Mouse (Mus musculus) embryonic facial prominence, embryonic 10.5 days (tissue): Measurements from ENCODE around the gene Engase. TPM values are rescaled to one million over a fixed set of nuclear protein-coding genes. Genes with fewer than 3 reads are reported as not detected.

Source experiments
- DNase-seq: peaks from one replicate; pipeline ENCODE4 v3.0.0-alpha.2; 2017; ENCODE audit warnings: low spot score
- H3K27ac ChIP-seq: fragments of 300-500 bp; sonication (generic); replicated peaks from 2 replicates; pipeline ENCODE4 v1.5.1; 2016; ENCODE audit warnings: mild to moderate bottlenecking
- H3K27me3 ChIP-seq: fragments of 300-500 bp; sonication (generic); replicated peaks from 2 replicates; pipeline ENCODE4 v1.6.1; 2016; ENCODE audit warnings: low read depth, mild to moderate bottlenecking; ENCODE audit not compliant: poor library complexity, severe bottlenecking
- H3K36me3 ChIP-seq: fragments of 300-500 bp; sonication (generic); replicated peaks from 2 replicates; pipeline ENCODE4 v1.6.1; 2016; ENCODE audit warnings: mild to moderate bottlenecking, moderate library complexity
- H3K4me1 ChIP-seq: fragments of 300-500 bp; sonication (generic); 2 replicates; pipeline ENCODE4 v1.6.1; 2016
- H3K4me3 ChIP-seq: fragments of 300-500 bp; sonication (generic); 2 replicates; pipeline ENCODE4 v1.5.1; 2016; ENCODE audit warnings: mild to moderate bottlenecking, moderate library complexity
- H3K9me3 ChIP-seq: fragments of 300-500 bp; sonication (generic); 2 replicates; pipeline ENCODE4 v1.6.1; 2016; ENCODE audit warnings: mild to moderate bottlenecking
- WGBS: fragments of 180-500 bp; shearing (Covaris S2); methylation state at CpG from one replicate; pipeline ENCODE4 v1.1.7; 2016; 5-methylcytosine and 5-hydroxymethylcytosine counted together
- polyA plus RNA-seq: library from polyadenylated mRNA; unstranded; fragments of >200 nt; fragmentation: Nextera tagmentation; extraction: Ambion mirVana; gene quantifications from 2 replicates; pipeline ENCODE4 v1.2.1, GENCODE M21; 2016

The Engase gene
- polyA plus RNA-seq, 1 experiment from 2014 or later, result 8.5 TPM

- Histone ChIP-seq H3K4me1 (peaks cover 63% of the 10 kb centered on the region), H3K27ac (peak overlapping the region; percentile 69), H3K36me3 (no peaks in the 10 kb centered on the region), H3K4me3 (no peak overlapping the region), H3K9me3 (no peaks in the 10 kb centered on the region), H3K27me3 (peaks cover 8% of the 10 kb centered on the region)
- WGBS, result 29% methylated on average over 11 of the region's 11 CpGs
- no peak for DNase-seq
These were observed 37.8 kb upstream of the Engase start for GRCm38 (mm10) chr11:118438665-118439414.

DNA sequence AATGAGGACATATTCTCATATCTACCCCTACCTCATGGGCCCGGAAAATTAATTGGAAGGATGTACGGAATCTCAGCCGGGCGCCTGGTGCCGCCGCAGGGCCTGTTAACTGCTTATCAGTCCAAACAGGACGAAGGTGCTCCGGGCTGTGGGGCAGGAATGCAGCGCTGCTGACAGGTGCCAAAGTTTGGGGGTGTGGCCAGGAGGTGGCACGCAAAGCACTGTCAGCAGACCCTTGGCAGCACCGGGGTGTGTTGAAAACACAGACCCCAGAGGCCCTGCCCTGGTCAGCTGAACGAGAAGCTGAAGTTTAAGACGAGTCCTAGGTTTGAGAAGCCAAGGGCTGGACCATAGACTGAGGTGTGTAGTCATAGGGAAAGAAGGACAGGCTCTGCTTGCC, 33.9 kb upstream of the Engase start:
- H3K36me3 ChIP-seq, result no peaks in the 10 kb centered on the region
- H3K4me3 ChIP-seq, result no peak overlapping the region
- WGBS, result 81% methylated on average over 13 of the region's 13 CpGs
- no peak for DNase-seq
- no peaks in the 10 kb centered on the region for H3K9me3 ChIP-seq
- H3K27ac ChIP-seq, result no peak overlapping the region
- peaks cover 43% of the 10 kb centered on the region for H3K4me1 ChIP-seq
- H3K27me3 ChIP-seq, result peaks cover 7% of the 10 kb centered on the region

DNA sequence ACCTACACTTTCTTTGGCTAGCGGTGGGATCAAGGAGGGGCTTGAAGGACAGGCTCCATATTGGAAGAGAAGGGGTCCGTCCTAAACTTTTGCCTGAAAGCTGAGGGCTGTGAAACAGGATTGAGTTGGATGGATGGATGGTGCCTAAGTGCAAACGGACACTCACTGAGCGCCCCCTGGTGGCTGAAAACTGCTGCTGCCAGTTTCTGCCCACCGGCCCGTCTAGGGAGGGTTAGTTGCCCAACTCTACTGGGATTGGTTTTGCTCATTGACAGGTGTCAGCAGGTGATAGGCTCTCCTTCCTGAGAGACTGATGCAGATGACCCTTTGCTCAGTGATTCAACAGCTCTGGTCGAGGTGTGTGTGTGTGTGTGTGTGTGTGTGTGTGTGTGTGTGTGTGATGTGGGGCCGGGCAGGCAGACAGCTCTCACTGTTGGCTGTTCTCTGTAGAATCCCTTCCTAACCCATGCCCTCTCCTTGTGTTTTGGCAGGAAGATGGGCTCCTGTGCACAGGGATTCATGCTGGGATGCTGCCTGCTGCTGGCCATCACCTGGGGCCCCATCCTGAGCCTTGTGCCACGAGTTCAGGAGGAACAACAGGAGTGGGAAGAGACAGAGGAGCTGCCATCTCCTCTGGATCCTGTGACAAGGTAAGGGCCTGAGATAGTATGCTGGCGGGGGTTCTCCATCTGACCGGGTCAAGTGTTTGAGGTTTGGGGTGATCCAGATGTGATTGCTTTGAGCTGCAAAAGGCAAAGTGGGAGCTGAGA, 33.2 kb upstream of the Engase start:
- 36% methylated on average over 11 of the region's 11 CpGs for WGBS
- H3K4me3 ChIP-seq, result no peak overlapping the region
- peaks cover 41% of the 10 kb centered on the region for H3K4me1 ChIP-seq
- no peaks in the 10 kb centered on the region for H3K36me3 ChIP-seq
- peaks cover 7% of the 10 kb centered on the region; the same call in 1 of the 2 replicates for H3K27me3 ChIP-seq
- no peak overlapping the region for H3K27ac ChIP-seq
- H3K9me3 ChIP-seq, result no peaks in the 10 kb centered on the region
- DNase-seq, result peak; percentile 86

DNA sequence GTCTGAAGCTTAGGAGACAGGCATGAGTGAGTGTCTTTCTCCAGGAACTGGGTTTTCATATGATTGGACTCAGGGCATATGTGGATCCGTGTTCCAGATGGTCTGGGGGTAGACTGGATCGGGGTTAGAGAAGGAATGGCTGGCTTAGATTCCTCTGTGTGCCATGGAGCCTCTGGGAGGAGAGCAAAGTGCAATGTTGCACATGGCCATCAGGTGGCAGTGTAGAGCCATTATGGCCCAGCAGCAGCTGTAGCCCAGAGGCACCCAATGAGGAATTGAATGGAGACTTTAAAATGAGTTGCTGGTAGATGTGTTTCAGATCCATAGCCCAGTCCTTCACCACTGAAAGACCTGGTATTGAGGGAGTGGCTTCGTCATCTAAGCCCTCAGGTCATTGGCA, 30.8 kb upstream of the Engase start:
- no peak overlapping the region for H3K27ac ChIP-seq
- 20% methylated on average over 3 of the region's 3 CpGs for WGBS
- no peaks in the 10 kb centered on the region for H3K9me3 ChIP-seq
- no peaks in the 10 kb centered on the region for H3K36me3 ChIP-seq
- H3K27me3 ChIP-seq, result peaks cover 7% of the 10 kb centered on the region; the same call in 1 of the 2 replicates
- H3K4me3 ChIP-seq, result no peak overlapping the region
- peaks cover 25% of the 10 kb centered on the region for H3K4me1 ChIP-seq
- peak; percentile 83 for DNase-seq

GRCm38 (mm10) chr11:118447346-118447745, 29.3 kb upstream of the Engase start:
- H3K4me1 ChIP-seq, result peaks cover 25% of the 10 kb centered on the region
- WGBS, result 56% methylated on average over 4 of the region's 4 CpGs
- H3K4me3 ChIP-seq, result no peak overlapping the region
- peaks cover 7% of the 10 kb centered on the region; the same call in 1 of the 2 replicates for H3K27me3 ChIP-seq
- peak overlapping the region; percentile 31 for H3K27ac ChIP-seq
- H3K9me3 ChIP-seq, result no peaks in the 10 kb centered on the region
- DNase-seq, result peak; percentile 54
- H3K36me3 ChIP-seq, result no peaks in the 10 kb centered on the region

GRCm38 (mm10) chr11:118448385-118448784, 28.2 kb upstream of the Engase start:
- peaks cover 20% of the 10 kb centered on the region for H3K4me1 ChIP-seq
- 89% methylated on average over 8 of the region's 8 CpGs for WGBS
- peaks cover 7% of the 10 kb centered on the region; the same call in 1 of the 2 replicates for H3K27me3 ChIP-seq
- no peak overlapping the region for H3K4me3 ChIP-seq
- no peak for DNase-seq
- no peaks in the 10 kb centered on the region for H3K36me3 ChIP-seq
- H3K27ac ChIP-seq, result 0 out of 2 replicates have a peak overlapping the region, but pooled peaks have one; percentile 31
- H3K9me3 ChIP-seq, result no peaks in the 10 kb centered on the region

DNA sequence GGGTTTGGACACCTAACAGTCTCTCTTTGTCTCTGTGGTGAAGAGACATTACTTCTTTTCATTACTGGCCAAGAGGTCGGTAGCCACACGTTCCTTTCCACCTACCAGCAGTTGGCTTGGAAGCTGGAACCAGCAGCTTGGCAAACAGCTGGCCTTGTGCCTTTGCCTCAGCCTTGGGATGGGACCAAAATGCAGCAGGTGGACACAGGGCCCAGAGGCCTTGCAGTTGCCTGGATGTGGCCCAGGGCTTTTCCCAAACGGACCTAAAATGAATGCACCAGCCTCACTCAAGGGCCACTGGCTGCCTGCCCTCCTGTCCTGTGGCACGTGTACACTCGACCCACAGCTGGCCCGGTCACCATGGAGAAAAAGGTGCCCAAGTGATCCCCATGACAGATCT, 25.4 kb upstream of the Engase start:
- H3K27ac ChIP-seq, result no peak overlapping the region
- H3K36me3 ChIP-seq, result no peaks in the 10 kb centered on the region
- DNase-seq, result no peak
- H3K9me3 ChIP-seq, result no peaks in the 10 kb centered on the region
- WGBS, result 82% methylated on average over 6 of the region's 6 CpGs
- no peak overlapping the region for H3K4me3 ChIP-seq
- H3K4me1 ChIP-seq, result peaks cover 19% of the 10 kb centered on the region
- H3K27me3 ChIP-seq, result no peaks in the 10 kb centered on the region

- WGBS, result 66% methylated on average over 2 of the region's 2 CpGs
These were observed 23.7 kb upstream of the Engase start for GRCm38 (mm10) chr11:118452955-118453354.

GRCm38 (mm10) chr11:118453886-118454671, 22.6 kb upstream of the Engase start:
- 76% methylated on average over 11 of the region's 11 CpGs for WGBS
- no peaks in the 10 kb centered on the region for H3K9me3 ChIP-seq
- H3K4me3 ChIP-seq, result no peak overlapping the region
- DNase-seq, result no peak
- H3K27ac ChIP-seq, result no peak overlapping the region
- no peaks in the 10 kb centered on the region for H3K36me3 ChIP-seq
- peaks cover 12% of the 10 kb centered on the region for H3K4me1 ChIP-seq
- no peaks in the 10 kb centered on the region; the same call in 1 of the 2 replicates for H3K27me3 ChIP-seq

More at GRCm38 (mm10) chr11:118452955-118453354, 23.7 kb upstream of the Engase start:
- Histone ChIP-seq H3K27me3 (no peaks in the 10 kb centered on the region; the same call in 1 of the 2 replicates), H3K4me3 (no peak overlapping the region), H3K4me1 (peaks cover 10% of the 10 kb centered on the region), H3K36me3 (no peaks in the 10 kb centered on the region), H3K27ac (no peak overlapping the region), H3K9me3 (no peaks in the 10 kb centered on the region)
- no peak for DNase-seq

- no peak overlapping the region for H3K4me3 ChIP-seq
- no peaks in the 10 kb centered on the region for H3K36me3 ChIP-seq
- H3K4me1 ChIP-seq, result peaks cover 16% of the 10 kb centered on the region
- H3K9me3 ChIP-seq, result peaks cover 6% of the 10 kb centered on the region; the same call in 1 of the 2 replicates
- WGBS, result 83% methylated on average over 6 of the region's 6 CpGs
- no peak for DNase-seq
- H3K27ac ChIP-seq, result no peak overlapping the region
- no peaks in the 10 kb centered on the region; the same call in 1 of the 2 replicates for H3K27me3 ChIP-seq
These were observed 20.8 kb upstream of the Engase start for GRCm38 (mm10) chr11:118455788-118456187.

GRCm38 (mm10) chr11:118456937-118457336, 19.7 kb upstream of the Engase start:
- 84% methylated on average over 11 of the region's 11 CpGs for WGBS
- Histone ChIP-seq H3K4me3 (no peak overlapping the region), H3K27me3 (no peaks in the 10 kb centered on the region; the same call in 1 of the 2 replicates), H3K27ac (no peak overlapping the region), H3K36me3 (no peaks in the 10 kb centered on the region), H3K4me1 (peaks cover 17% of the 10 kb centered on the region), H3K9me3 (peaks cover 6% of the 10 kb centered on the region; the same call in 1 of the 2 replicates)
- no peak for DNase-seq

- 52% methylated on average over 8 of the region's 8 CpGs for WGBS
- H3K4me3 ChIP-seq, result no peak overlapping the region
These were observed 17.6 kb upstream of the Engase start for GRCm38 (mm10) chr11:118459051-118459450.

More at GRCm38 (mm10) chr11:118459051-118459450, 17.6 kb upstream of the Engase start:
- Histone ChIP-seq H3K27ac (peak overlapping the region; percentile 11; the same call in 1 of the 2 replicates), H3K9me3 (peaks cover 6% of the 10 kb centered on the region; the same call in 1 of the 2 replicates), H3K36me3 (no peaks in the 10 kb centered on the region), H3K27me3 (no peaks in the 10 kb centered on the region; the same call in 1 of the 2 replicates), H3K4me1 (peaks cover 27% of the 10 kb centered on the region)
- DNase-seq, result no peak
